Mouse (Mus musculus) midbrain, embryonic 13.5 days (tissue): ENCODE results near the gene Cdc34. TPM values are rescaled to one million over a fixed set of nuclear protein-coding genes. Genes with fewer than 3 reads are reported as not detected.

Experiments used
- ATAC-seq: fragments of 200-750 bp; cut with Nextera tagmentation; 2 replicates; pipeline ENCODE4 v1.8.0; 2017; ENCODE audit warnings: mild to moderate bottlenecking, moderate TSS enrichment, moderate library complexity
- H3K27ac ChIP-seq: fragments of 300-500 bp; sonication (generic); 2 replicates; pipeline ENCODE4 v1.5.1; 2015; ENCODE audit warnings: inconsistent platforms, mild to moderate bottlenecking, moderate library complexity
- H3K27me3 ChIP-seq: fragments of 300-500 bp; sonication (generic); 2 replicates; pipeline ENCODE4 v1.6.1; 2015; ENCODE audit warnings: mild to moderate bottlenecking, inconsistent platforms
- H3K36me3 ChIP-seq: fragments of 300-500 bp; sonication (generic); 2 replicates; pipeline ENCODE4 v1.6.1; 2015; ENCODE audit warnings: mild to moderate bottlenecking, inconsistent platforms
- H3K4me1 ChIP-seq: fragments of 300-500 bp; sonication (generic); replicated peaks from 2 replicates; pipeline ENCODE4 v1.6.1; 2015; ENCODE audit warnings: inconsistent platforms
- H3K4me2 ChIP-seq: fragments of 300-500 bp; sonication (generic); replicated peaks from 2 replicates; pipeline ENCODE4 v1.6.1; 2015; ENCODE audit warnings: moderate library complexity, mild to moderate bottlenecking, inconsistent platforms
- H3K4me3 ChIP-seq: fragments of 300-500 bp; sonication (generic); replicated peaks from 2 replicates; pipeline ENCODE4 v1.5.1; 2015; ENCODE audit warnings: mild to moderate bottlenecking, inconsistent platforms
- H3K9ac ChIP-seq: fragments of 300-500 bp; sonication (generic); replicated peaks from 2 replicates; pipeline ENCODE4 v1.6.1; 2015; ENCODE audit warnings: mild to moderate bottlenecking, inconsistent platforms
- H3K9me3 ChIP-seq: fragments of 300-500 bp; sonication (generic); 2 replicates; pipeline ENCODE4 v1.6.1; 2016; ENCODE audit warnings: mild to moderate bottlenecking, inconsistent platforms
- WGBS: fragments of 180-500 bp; shearing (Covaris S2); methylation state at CpG from one replicate; pipeline ENCODE4 v1.1.7; 2015; 5-methylcytosine and 5-hydroxymethylcytosine counted together
- polyA plus RNA-seq: library from polyadenylated mRNA; unstranded; fragments of >200 nt; fragmentation: Nextera tagmentation; extraction: Ambion mirVana; gene quantifications from 2 replicates; pipeline ENCODE4 v1.2.1, GENCODE M21; 2015

Gene Cdc34
- polyA plus RNA-seq, 1 experiment from 2014 or later = 109 TPM

GRCm38 (mm10) chr10:79673054-79673453, 8.9 kb upstream of the Cdc34 start:
- no peak overlapping the region for H3K4me3 ChIP-seq
- WGBS = 98% methylated on average over 3 of the region's 3 CpGs
- H3K27ac ChIP-seq = no peak overlapping the region
- ATAC-seq = no peak
- H3K9ac ChIP-seq = no peak overlapping the region
- peaks cover 21% of the 10 kb centered on the region for H3K4me1 ChIP-seq
- peaks cover 35% of the 10 kb centered on the region for H3K36me3 ChIP-seq
- H3K4me2 ChIP-seq = no peak overlapping the region
- no peaks in the 10 kb centered on the region for H3K27me3 ChIP-seq
- H3K9me3 ChIP-seq = no peaks in the 10 kb centered on the region

GRCm38 (mm10) chr10:79675346-79676035, 6.5 kb upstream of the Cdc34 start:
- ATAC-seq = no peak
- 58% methylated on average over 44 of the region's 44 CpGs for WGBS
- Histone ChIP-seq H3K4me3 (no peak overlapping the region), H3K9ac (no peak overlapping the region), H3K27me3 (no peaks in the 10 kb centered on the region), H3K36me3 (peaks cover 35% of the 10 kb centered on the region), H3K27ac (no peak overlapping the region), H3K9me3 (no peaks in the 10 kb centered on the region), H3K4me1 (peaks cover 10% of the 10 kb centered on the region), H3K4me2 (no peak overlapping the region)

DNA sequence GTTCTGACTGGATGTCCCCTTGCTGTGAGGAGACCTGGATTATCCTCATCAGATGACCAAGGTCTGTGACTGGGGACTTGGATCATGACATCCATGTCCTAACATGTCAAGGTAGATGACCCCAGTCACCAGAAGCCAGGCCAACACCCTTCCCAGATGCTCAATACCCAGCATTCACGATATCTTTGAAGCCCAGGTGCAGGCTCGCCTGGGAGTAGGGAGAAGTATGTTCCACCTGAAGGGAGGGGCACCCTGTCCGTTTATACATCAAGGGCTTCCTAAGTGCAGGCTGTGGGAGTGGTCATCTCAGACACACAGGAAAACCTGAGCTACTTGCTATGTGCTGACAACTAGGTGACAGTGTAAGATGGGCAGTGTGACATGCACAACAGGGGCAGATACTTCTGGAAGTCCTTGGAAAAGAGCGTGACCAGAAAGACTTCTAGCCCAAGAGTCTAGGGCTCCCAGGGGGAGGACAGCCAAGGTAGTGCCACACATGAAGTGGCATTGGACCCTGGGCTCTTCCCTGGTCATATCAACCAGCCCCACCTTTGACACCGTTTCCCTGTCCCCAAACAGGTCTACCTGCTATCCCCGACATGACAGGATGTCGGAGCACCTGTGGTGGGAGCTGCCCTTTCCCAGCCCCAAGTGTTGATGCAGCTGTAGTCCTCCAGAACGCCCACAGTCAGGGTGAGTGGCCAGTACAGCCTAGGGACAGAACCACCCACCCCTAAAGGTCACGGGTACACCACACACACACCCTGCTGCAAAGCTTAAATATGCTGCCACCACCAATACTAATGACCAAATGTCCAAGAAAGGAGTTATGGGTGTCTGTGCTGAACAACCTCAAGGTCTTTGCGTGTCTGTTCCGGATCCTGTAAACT, 1.1 kb upstream of the Cdc34 start:
- peak; percentile 50 for ATAC-seq
- Histone ChIP-seq H3K4me2 (peak overlapping the region; percentile 99), H3K4me3 (peak overlapping the region; percentile 90), H3K36me3 (peaks cover 27% of the 10 kb centered on the region), H3K27ac (peak overlapping the region; percentile 90), H3K4me1 (peaks cover 27% of the 10 kb centered on the region), H3K9me3 (no peaks in the 10 kb centered on the region), H3K27me3 (no peaks in the 10 kb centered on the region), H3K9ac (peak overlapping the region; percentile 50)
- 46% methylated on average over 11 of the region's 11 CpGs for WGBS

- ATAC-seq = peak; percentile 6
- Histone ChIP-seq H3K27me3 (no peaks in the 10 kb centered on the region), H3K4me1 (peaks cover 27% of the 10 kb centered on the region), H3K36me3 (peaks cover 34% of the 10 kb centered on the region), H3K9me3 (no peaks in the 10 kb centered on the region), H3K4me3 (peak overlapping the region; percentile 90), H3K4me2 (peak overlapping the region; percentile 99), H3K9ac (peak overlapping the region; percentile 88), H3K27ac (peak overlapping the region; percentile 72)
- 0% methylated on average over 10 of the region's 10 CpGs for WGBS
Observed at GRCm38 (mm10) chr10:79682551-79682915, 538 bp downstream of the Cdc34 start.

- Histone ChIP-seq H3K4me2 (peak overlapping the region; percentile 99), H3K27me3 (no peaks in the 10 kb centered on the region), H3K9ac (peak overlapping the region; percentile 88), H3K4me1 (peaks cover 27% of the 10 kb centered on the region), H3K27ac (0 out of 2 replicates have a peak overlapping the region, but pooled peaks have one; percentile 39), H3K4me3 (peak overlapping the region; percentile 90), H3K9me3 (no peaks in the 10 kb centered on the region), H3K36me3 (peaks cover 39% of the 10 kb centered on the region)
- ATAC-seq = no peak
- WGBS = 4% methylated on average over 10 of the region's 10 CpGs
Observed at GRCm38 (mm10) chr10:79682916-79683582, 1.1 kb downstream of the Cdc34 start.

GRCm38 (mm10) chr10:79683726-79684640, 2.0 kb downstream of the Cdc34 start:
- no peaks in the 10 kb centered on the region for H3K9me3 ChIP-seq
- H3K4me1 ChIP-seq = peaks cover 27% of the 10 kb centered on the region
- no peaks in the 10 kb centered on the region for H3K27me3 ChIP-seq
- H3K4me3 ChIP-seq = peak overlapping the region; percentile 90
- peak overlapping the region; percentile 88; the same call in 1 of the 2 replicates for H3K9ac ChIP-seq
- 93% methylated on average over 6 of the region's 6 CpGs for WGBS
- peak overlapping the region; percentile 99 for H3K4me2 ChIP-seq
- peaks cover 48% of the 10 kb centered on the region for H3K36me3 ChIP-seq
- no peak overlapping the region for H3K27ac ChIP-seq
- no peak for ATAC-seq

DNA sequence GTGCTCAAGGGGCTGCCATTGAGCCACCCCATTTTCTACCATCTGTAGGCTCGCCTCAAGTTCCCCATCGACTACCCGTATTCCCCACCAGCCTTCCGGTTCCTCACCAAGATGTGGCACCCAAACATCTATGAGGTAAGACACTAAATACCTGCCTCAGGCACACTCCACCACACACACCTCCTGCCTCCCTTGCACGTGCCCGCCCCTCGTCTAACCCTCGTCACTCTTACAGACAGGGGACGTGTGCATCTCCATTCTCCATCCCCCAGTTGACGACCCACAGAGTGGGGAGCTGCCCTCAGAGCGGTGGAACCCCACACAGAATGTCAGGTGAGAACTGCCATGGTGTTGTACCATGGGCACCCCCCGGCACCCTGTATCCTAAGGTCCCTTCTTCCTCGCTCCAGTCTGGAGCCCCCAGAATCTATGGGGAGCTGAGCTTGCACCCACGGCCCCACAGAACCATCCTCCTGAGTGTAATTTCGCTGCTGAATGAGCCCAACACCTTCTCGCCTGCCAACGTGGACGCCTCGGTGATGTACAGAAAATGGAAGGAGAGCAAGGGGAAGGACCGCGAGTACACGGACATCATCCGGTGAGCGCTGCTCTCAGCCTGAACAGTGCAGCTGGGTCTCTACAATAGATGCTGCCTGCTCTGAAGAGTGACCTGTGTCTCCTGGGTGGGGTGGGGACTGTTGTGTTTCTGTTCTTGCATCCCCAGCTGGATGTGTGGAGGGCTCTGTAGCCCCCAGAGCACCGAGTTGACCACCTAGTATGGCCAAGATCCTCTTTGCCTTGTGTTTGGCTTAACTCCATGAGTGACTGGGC, 3.0 kb downstream of the Cdc34 start:
- H3K9me3 ChIP-seq = no peaks in the 10 kb centered on the region
- 95% methylated on average over 25 of the region's 25 CpGs for WGBS
- peaks cover 27% of the 10 kb centered on the region for H3K4me1 ChIP-seq
- no peaks in the 10 kb centered on the region for H3K27me3 ChIP-seq
- no peak overlapping the region for H3K4me3 ChIP-seq
- no peak overlapping the region for H3K9ac ChIP-seq
- ATAC-seq = no peak
- H3K27ac ChIP-seq = no peak overlapping the region
- H3K36me3 ChIP-seq = peaks cover 53% of the 10 kb centered on the region
- no peak overlapping the region for H3K4me2 ChIP-seq

- Histone ChIP-seq H3K36me3 (peaks cover 53% of the 10 kb centered on the region), H3K4me1 (peaks cover 22% of the 10 kb centered on the region), H3K4me2 (no peak overlapping the region), H3K9me3 (no peaks in the 10 kb centered on the region), H3K9ac (no peak overlapping the region), H3K4me3 (no peak overlapping the region), H3K27me3 (no peaks in the 10 kb centered on the region), H3K27ac (no peak overlapping the region)
- no peak for ATAC-seq
- 90% methylated on average over 2 of the region's 2 CpGs for WGBS
Observed at GRCm38 (mm10) chr10:79686219-79686618, 4.2 kb downstream of the Cdc34 start.

DNA sequence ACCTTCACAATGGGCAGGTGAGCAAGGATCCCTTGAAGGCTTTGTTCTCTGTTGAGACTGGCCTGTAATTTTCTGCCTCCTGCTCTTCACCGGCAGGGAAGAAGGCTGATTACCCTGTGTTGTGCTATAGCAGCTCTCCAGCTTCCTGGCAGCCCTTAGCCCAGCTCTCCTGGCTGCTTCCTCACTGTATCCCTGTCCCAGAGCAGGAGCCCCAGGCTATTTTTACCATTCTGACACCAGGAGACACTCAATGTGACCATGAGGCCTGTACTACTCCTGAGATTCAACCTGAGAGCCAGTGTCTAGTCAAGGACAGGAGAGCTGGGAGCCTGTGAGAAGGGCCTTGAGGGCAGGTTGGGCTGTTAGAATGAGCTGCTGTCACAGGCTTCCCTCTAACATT, 4.7 kb downstream of the Cdc34 start:
- H3K27ac ChIP-seq = no peak overlapping the region
- no peak overlapping the region for H3K4me3 ChIP-seq
- peaks cover 20% of the 10 kb centered on the region for H3K4me1 ChIP-seq
- ATAC-seq = no peak
- H3K36me3 ChIP-seq = peaks cover 53% of the 10 kb centered on the region
- H3K9me3 ChIP-seq = no peaks in the 10 kb centered on the region
- no peak overlapping the region for H3K4me2 ChIP-seq
- no peaks in the 10 kb centered on the region for H3K27me3 ChIP-seq
- no peak overlapping the region for H3K9ac ChIP-seq
- 100% methylated on average over 1 of the region's 1 CpGs for WGBS

- no peak overlapping the region for H3K9ac ChIP-seq
- WGBS = 97% methylated on average over 6 of the region's 6 CpGs
- no peak overlapping the region for H3K4me2 ChIP-seq
- no peaks in the 10 kb centered on the region for H3K27me3 ChIP-seq
- H3K4me3 ChIP-seq = no peak overlapping the region
- peaks cover 20% of the 10 kb centered on the region for H3K4me1 ChIP-seq
- no peaks in the 10 kb centered on the region for H3K9me3 ChIP-seq
- no peak overlapping the region for H3K27ac ChIP-seq
- no peak for ATAC-seq
- peaks cover 53% of the 10 kb centered on the region for H3K36me3 ChIP-seq
Observed at GRCm38 (mm10) chr10:79687513-79687912, 5.5 kb downstream of the Cdc34 start.
